Mouse (Mus musculus): ENCODE data around the gene Casq2.

GRCm38 (mm10) chr3:102195762-102196161, 109.5 kb downstream of the Casq2 start:
- TF ChIP-seq MAX (IDR thresholded peaks at IDR 0.05) (no peak), CTCF (IDR thresholded peaks at IDR 0.05; ENCODE audit: control insufficient read depth, insufficient read depth, insufficient read length) (no peak)

Measured in C2C12 (cell line).